Mouse (Mus musculus) CD4-positive helper T cell, adult 2 months (primary cell): ENCODE measurements around the gene Nudt3.
"Not testable (repeated sequence)": the region's sequence is repeated elsewhere in the genome, so short reads cannot be mapped to it uniquely, and the experiment has no call there.

Experiments
- DNase-seq: peaks from one replicate; pipeline ENCODE4 v3.0.0-alpha.2; 2012; ENCODE audit warnings: low read depth, missing footprints, low spot score

Nudt3 gene

GRCm38 (mm10) chr17:27623360-27624326 lies at the start of gene Nudt3:
Gene Nudt3, minus strand, starts transcription at chr17:27623495.
- peak; percentile 96 for DNase-seq

DNA sequence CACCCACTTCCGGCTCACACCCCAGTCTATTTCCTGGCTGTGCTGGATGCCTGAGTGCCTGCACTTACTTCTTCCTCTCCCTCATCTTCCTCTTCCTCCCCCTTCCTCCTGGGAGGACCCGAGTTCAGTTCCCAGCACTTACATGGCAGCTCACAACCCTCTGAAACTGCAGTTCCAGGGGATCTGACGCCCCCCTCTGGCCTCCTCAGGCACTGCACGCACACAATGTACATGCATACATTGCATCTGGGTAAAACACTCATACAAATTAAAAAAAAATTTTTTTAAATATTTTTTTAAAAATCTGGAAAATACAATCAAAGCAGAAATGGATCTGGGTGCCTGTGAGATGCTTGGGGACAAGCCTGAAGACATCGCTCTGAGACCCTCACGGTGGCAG lies 48.4 kb upstream of the Nudt3 start:
- no peak for DNase-seq

DNA sequence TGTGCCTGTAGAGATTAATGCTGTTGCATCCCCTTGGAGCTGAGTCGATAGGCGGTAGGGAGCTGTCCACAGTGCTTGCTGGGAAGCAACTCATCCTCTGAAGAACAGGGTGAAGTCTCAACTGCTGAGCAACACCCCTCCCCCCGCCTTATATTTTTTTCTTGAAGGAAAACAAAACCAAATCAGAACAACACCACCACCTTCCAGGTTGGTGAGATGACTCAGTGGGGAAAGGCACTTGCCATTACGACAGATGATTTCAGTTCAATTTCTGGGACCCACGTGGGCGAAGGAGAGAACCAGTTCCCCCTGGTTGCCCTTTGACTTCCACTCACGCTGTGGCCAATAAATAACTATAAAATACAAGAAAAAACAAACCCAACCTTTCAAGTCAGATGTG lies 35.5 kb upstream of the Nudt3 start:
- peak; percentile 66 for DNase-seq

DNA sequence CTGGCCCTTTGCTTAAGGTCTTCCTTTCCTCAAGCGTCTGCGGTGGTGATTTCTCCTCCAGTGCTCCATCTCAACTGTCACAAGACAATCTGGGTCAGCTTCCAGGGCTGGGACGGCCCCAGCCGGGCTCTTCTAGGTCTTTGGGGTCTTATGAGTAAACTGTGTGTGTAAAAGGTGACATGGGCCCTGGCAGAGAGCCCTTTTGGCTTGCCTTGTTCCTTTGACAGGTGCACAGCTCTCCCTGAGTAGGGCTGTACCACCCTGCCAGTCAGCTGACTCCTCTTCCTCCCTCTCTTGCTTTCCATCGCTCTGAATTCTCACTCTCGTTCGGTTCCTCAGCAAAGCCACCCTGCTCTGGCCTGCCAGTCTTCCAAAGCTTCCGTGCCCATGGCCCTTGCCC lies 33.8 kb upstream of the Nudt3 start:
- DNase-seq: no peak

GRCm38 (mm10) chr17:27656414-27656813 lies 33.1 kb upstream of the Nudt3 start:
- no peak for DNase-seq

DNA sequence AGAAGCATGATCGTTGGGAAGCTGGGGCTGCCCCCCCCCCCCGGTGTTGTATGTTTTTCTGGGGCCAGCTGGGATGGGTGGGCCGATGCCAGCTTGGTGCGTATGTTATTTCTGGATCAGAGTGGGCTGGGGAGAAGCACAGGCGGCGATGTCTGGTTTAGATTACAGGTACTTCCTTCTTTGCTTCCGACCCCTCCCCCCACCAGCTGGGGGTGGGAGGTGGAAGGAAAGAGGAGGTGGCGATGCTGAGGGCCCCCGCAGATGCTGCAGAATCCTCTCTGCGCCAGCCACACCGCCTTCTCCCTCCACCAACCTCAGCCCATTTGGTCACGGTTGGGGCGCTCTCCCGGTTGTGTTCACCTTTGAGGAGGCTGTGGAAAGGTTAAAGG lies 32.7 kb upstream of the Nudt3 start:
- peak; percentile 73 for DNase-seq

- DNase-seq: peak; percentile 85
These were observed 32.1 kb upstream of the Nudt3 start, which contains the start of gene Pacsin1 for GRCm38 (mm10) chr17:27655089-27656010. Gene Pacsin1, plus strand, starts transcription at chr17:27655509.

GRCm38 (mm10) chr17:27653253-27653959 lies 30.1 kb upstream of the Nudt3 start:
- DNase-seq: no peak

GRCm38 (mm10) chr17:27652046-27652790 lies 28.9 kb upstream of the Nudt3 start:
- DNase-seq: peak; percentile 54

DNA sequence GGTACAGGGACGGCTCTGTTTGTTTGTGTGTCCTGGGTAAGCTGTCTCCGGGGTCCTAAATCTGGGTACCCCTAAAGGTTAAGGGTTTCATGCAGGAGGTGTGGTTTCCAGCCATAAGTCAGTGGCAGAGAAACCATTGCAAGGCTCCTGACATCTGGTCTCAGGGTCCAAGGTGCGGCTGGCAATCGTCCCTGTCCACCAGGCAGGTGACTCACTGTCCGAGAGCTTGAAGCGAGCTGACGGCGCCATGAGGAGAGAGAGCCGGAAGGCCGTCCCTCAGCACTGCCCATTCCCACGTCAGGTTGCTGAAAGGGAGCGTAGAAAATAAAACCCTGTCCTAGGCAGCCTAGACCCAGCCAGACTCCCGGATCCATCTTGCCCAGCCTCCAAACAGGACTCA lies 27.3 kb upstream of the Nudt3 start:
- DNase-seq: no peak

DNA sequence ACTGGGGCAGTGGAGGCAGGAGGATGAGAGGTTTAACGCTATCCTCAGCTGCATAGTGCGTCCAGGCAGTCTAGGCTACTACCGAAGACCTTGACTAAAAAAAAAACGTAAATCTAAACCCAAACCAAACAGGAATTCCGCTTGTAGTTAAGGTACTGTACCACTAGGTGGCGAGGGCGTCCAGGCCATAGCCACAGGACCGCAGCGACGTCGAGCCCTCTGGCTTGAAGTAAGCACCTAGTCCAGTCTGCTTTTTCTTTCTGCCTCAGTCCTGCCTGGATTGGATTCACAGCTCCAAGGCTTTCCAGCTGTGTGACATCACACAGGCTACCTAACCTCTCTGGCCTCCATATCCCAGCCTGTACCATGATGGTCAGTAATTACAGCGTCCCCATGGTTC lies 26.9 kb upstream of the Nudt3 start:
- peak; percentile 84 for DNase-seq

- no peak for DNase-seq
These were observed 22.5 kb upstream of the Nudt3 start for GRCm38 (mm10) chr17:27645807-27646206.

GRCm38 (mm10) chr17:27644572-27644971 lies 21.3 kb upstream of the Nudt3 start:
- no peak for DNase-seq

GRCm38 (mm10) chr17:27643756-27644155 lies 20.5 kb upstream of the Nudt3 start:
- DNase-seq: no peak

- DNase-seq: no peak
These were observed 19.8 kb upstream of the Nudt3 start for GRCm38 (mm10) chr17:27643101-27643500.

DNA sequence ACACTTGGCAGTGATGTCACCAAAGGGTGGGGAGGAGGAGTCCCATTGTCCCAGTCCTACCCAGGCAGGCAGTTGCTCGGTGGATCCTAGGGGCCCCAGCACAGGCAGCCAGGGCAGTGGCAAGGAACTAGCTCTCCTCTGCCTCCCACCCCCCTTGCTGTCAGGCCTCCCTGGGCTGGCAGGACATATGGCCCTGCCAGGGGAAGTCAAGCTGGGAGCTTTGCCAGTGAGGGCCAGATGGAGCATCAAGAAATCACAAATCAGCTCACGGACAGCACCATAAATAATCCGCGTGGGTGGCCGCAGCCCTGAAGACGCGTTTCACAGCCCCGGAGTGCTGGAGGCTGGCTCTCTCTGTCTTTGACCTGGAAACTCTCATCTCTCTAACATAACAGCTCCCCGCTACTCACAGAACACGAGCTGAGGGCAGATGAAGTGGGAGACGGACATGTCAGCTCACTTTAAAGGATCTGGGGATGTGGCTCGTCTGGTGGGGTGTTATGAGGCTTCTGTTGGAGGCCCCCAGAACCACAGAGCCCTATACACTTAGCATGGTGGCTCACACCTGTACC lies 19.3 kb upstream of the Nudt3 start:
- no peak for DNase-seq

GRCm38 (mm10) chr17:27639851-27640250 lies 16.6 kb upstream of the Nudt3 start:
- DNase-seq: not testable (repeated sequence)

- peak; percentile 44 for DNase-seq
These were observed 15.6 kb upstream of the Nudt3 start for GRCm38 (mm10) chr17:27638921-27639332.

DNA sequence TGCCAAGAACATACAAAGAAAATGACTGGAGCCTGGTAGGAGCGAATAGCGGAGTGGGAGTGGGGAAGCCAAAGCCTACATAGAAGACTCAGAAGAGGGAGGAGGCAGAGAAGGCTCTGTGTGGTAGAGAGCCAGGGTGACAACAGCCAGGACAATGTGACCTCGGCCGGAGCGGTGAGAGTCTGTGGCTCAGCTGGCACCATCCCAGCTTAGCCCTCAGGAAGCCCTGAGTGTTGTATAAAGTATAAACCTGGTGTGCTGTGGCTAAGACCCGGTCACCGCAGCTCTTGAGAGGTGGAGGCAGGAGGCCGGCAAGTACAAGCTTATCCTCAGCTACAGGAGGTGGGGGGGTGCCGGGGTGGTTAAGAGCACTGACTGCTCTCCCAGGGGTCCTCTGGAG lies 14.0 kb upstream of the Nudt3 start:
- DNase-seq: no peak
